Mouse (Mus musculus) heart, embryonic 14.5 days (tissue): ENCODE results near the gene Grb14. TPM values are rescaled to one million over a fixed set of nuclear protein-coding genes. Genes with fewer than 3 reads are reported as not detected.

Source experiments
- polyA plus RNA-seq: library from polyadenylated mRNA; unstranded; fragments of >200 nt; fragmentation: Nextera tagmentation; extraction: Ambion mirVana; gene quantifications from 2 replicates; pipeline ENCODE4 v1.2.1, GENCODE M21; 2014

Gene Grb14
- polyA plus RNA-seq, 1 experiment from 2014 or later, result 119 TPM

Other genes with a start within 250 kb of the Grb14 start
- gene Cobll1, start 214.4 kb upstream of the Grb14 start, polyA plus RNA-seq, result 10.6 and 13.2 TPM in 2 replicates